19 mouse cellular contexts compared by ENCODE assay signal in genomic region chr16:90121799-90122198, GRCm38 (mm10). TPM values are rescaled to one million over a fixed set of nuclear protein-coding genes. Genes with fewer than 3 reads are reported as not detected.
A peak's percentile ranks its signal among the peaks of the same experiment; 100 is the strongest.
DNase-seq lines count a peak whose midpoint lies in the region; ATAC-seq lines count a peak whose summit lies in the region.
"Had no signal": no experiment of that assay in that cellular context is flagged by ENCODE, and none has a peak within 500 bp of the region (broad histone marks: within the 10 kb centered on the region; RNA-seq: fewer than 3 reads in every experiment).

No protein-coding gene starts in this region.

- intact Hi-C loops in left cerebral cortex, postnatal 4 days (cut with DNase I): no loop called here

- peak overlapping the region; percentile 68 for H3K27ac ChIP-seq in heart, embryonic 13.5 days (replicated peaks)
- peak overlapping the region; percentile 69; the same call in 1 of the 2 replicates for H3K27ac ChIP-seq in limb, embryonic 10.5 days
- H3K27ac ChIP-seq: embryonic facial prominence, embryonic 10.5 days; gastrocnemius, adult 2 months; heart, adult 2 months; hindbrain, embryonic 13.5 days; kidney, embryonic 15.5 days; midbrain, embryonic 15.5 days had no signal

- H3K4me1 ChIP-seq in heart, embryonic 13.5 days: peaks cover 46% of the 10 kb centered on the region
- H3K4me1 ChIP-seq in limb, embryonic 10.5 days: peaks cover 50% of the 10 kb centered on the region
- H3K4me1 ChIP-seq: midbrain, embryonic 15.5 days had no signal

- no peaks in the 10 kb centered on the region for H3K27me3 ChIP-seq in heart, embryonic 13.5 days (replicated peaks)
- H3K27me3 ChIP-seq in limb, embryonic 10.5 days (ENCODE audit: low read depth, poor library complexity, severe bottlenecking): no peaks in the 10 kb centered on the region
- H3K27me3 ChIP-seq: hindbrain, embryonic 13.5 days; kidney, embryonic 15.5 days; midbrain, embryonic 15.5 days had no signal

- H3K4me3 ChIP-seq in heart, embryonic 13.5 days: no peak overlapping the region
- H3K4me3 ChIP-seq in limb, embryonic 10.5 days: no peak overlapping the region
- H3K4me3 ChIP-seq: embryonic facial prominence, embryonic 10.5 days; gastrocnemius, adult 2 months; heart, adult 2 months; hindbrain, embryonic 13.5 days; kidney, embryonic 15.5 days; midbrain, embryonic 15.5 days; myocyte had no signal

- 0 out of 2 replicates have a peak overlapping the region, but pooled peaks have one; percentile 28 for H3K9ac ChIP-seq in heart, embryonic 13.5 days
- H3K9ac ChIP-seq: hindbrain, embryonic 13.5 days; kidney, embryonic 15.5 days; liver, postnatal 0 days; midbrain, embryonic 15.5 days had no signal

- 0 out of 2 replicates have a peak, but pooled peaks cover 3% of the 10 kb centered on the region for H3K36me3 ChIP-seq in heart, embryonic 13.5 days
- H3K36me3 ChIP-seq in limb, embryonic 10.5 days: peaks cover 25% of the 10 kb centered on the region
- H3K36me3 ChIP-seq: midbrain, embryonic 15.5 days had no signal

- peak; percentile 19 for DNase-seq in left cerebral cortex, postnatal 4 days
- DNase-seq in left cerebral cortex, adult 11 months (ENCODE audit: low spot score): no peak
- DNase-seq in cerebellum, adult 9-11 months: peak; percentile 80
- DNase-seq in limb, embryonic 10.5 days (ENCODE audit: low spot score): no peak
- DNase-seq in urinary bladder, postnatal 4 days (ENCODE audit: low spot score in 2 of 2): no peak
- no peak for DNase-seq in layer of hippocampus, adult 9-10 months (ENCODE audit: low spot score)
- DNase-seq: gastrocnemius, adult 2 months; layer of hippocampus, postnatal 36 days; lung, postnatal 14 days had no signal

- ATAC-seq in heart, embryonic 13.5 days (ENCODE audit: extremely low read depth, insufficient number of reproducible peaks, low FRiP score, low TSS enrichment): no peak
- no peak for ATAC-seq in megakaryocyte-erythroid progenitor cell, adult 5-6 weeks (replicated peaks; ENCODE audit: low FRiP score, low TSS enrichment, poor library complexity, severe bottlenecking)
- ATAC-seq: inflammation-experienced regulatory T-cells, adult 6 months; midbrain, embryonic 15.5 days had no signal

- H3K4me2 ChIP-seq in heart, embryonic 13.5 days: peak overlapping the region; percentile 39
- H3K4me2 ChIP-seq: hindbrain, embryonic 13.5 days; kidney, embryonic 15.5 days; midbrain, embryonic 15.5 days had no signal

- WGBS in heart, embryonic 13.5 days: 41% methylated on average over 13 of the region's 13 CpGs
- 94% methylated on average over 13 of the region's 13 CpGs for WGBS in limb, embryonic 10.5 days

- H3K9me3 ChIP-seq in heart, embryonic 13.5 days: no peaks in the 10 kb centered on the region; the same call in 1 of the 2 replicates
- peaks cover 8% of the 10 kb centered on the region; the same call in 1 of the 2 replicates for H3K9me3 ChIP-seq in limb, embryonic 10.5 days (replicated peaks)
- H3K9me3 ChIP-seq: midbrain, embryonic 15.5 days had no signal

RNA-seq across cellular contexts. Expression of gene Tiam1, which starts 21.8 kb away (rescaled TPM):
- total RNA-seq in left cerebral cortex, postnatal 4 days (2021): 10 to 100 TPM; 58.8 to 64.4 TPM
- 8.8 and 10.7 TPM in 2 replicates for polyA plus RNA-seq in heart, embryonic 13.5 days (2015; fragmentation: Nextera tagmentation; extraction: Ambion mirVana)
- polyA plus RNA-seq in limb, embryonic 10.5 days (2016; fragmentation: Nextera tagmentation; extraction: Ambion mirVana): 23.8 and 30.8 TPM in 2 replicates
- total RNA-seq in megakaryocyte-erythroid progenitor cell, adult 5-6 weeks (2014; fragmentation: Nextera tagmentation): 8.3 and 23.6 TPM in 2 replicates
- total RNA-seq in megakaryocyte-erythroid progenitor cell, adult 5-6 weeks (2017): 11.6 and 14.2 TPM in 2 replicates

Comparison
In these comparisons a context has a peak if more than half of its experiments do, and no peak if none do; other contexts are left out.
1. DNase-seq: peak in left cerebral cortex, postnatal 4 days (single experiment) and cerebellum, adult 9-11 months (single experiment); none in left cerebral cortex, adult 11 months (single experiment), limb, embryonic 10.5 days (single experiment), urinary bladder, postnatal 4 days (0 of 2) and layer of hippocampus, adult 9-10 months (single experiment).